Mouse (Mus musculus): ENCODE data around the gene Scamp2.
A peak's percentile ranks its signal among the peaks of the same experiment; 100 is the strongest.

The Scamp2 gene

DNA sequence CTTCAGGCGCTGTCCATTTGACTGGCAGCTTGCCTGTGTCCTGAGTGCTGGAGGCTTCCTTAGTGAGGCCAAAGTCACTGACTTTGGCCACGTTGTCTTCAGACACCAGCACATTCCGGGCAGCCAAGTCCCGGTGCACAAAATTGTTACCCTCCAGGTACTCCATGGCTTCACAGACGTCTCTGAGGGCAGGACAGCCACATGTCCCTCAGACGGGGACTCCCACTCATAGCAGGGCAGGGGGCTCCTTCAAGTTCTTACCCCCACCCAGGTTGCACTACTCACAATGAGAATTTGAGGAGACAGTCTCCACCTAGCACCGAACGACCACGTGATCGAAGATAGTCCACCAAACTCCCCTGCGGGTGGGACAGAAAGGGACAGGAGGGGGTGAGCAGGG lies 67.1 kb downstream of the Scamp2 start:
- DNase-seq (ENCODE audit: low spot score), result no peak

- DNase-seq (ENCODE audit: low spot score), result no peak
These were observed 68.0 kb downstream of the Scamp2 start for GRCm38 (mm10) chr9:57628717-57629116.

DNA sequence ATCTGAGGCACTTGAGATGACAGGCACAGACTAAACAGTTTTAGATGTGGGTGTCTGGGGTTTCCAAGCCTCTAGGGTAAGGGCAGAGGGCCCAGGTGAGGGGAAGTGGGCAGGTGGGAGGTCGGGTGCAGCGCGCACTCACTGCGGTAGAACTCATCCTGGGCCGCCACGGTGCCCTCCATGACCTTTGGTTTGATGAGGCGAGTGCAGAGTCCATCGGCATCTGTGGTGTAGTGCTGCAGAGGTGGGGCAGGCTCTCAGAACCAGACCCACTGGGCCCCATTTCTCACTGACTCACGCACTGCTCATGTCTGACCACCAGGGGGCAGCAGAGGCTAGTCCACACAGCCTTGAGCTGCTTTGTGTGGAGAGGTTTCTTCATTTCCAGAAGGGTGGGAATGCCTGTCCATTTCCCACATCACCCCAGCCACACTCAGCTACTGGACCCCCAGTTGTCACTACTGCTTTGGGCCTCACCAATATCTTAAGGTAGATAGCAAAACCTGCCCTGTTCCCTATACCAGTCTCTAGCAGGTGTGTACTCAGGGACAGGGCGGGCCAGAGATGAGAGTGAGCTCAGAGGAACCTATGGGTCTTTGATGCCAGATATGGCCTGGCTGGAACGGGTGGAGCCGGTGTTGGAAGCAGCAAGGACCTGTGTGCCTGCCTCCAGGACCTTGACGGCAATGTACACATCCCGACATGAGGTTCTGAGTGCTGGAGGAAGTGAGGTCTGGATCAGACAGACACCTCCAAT lies 68.6 kb downstream of the Scamp2 start:
- peak; percentile 77 for DNase-seq (ENCODE audit: low spot score)

DNA sequence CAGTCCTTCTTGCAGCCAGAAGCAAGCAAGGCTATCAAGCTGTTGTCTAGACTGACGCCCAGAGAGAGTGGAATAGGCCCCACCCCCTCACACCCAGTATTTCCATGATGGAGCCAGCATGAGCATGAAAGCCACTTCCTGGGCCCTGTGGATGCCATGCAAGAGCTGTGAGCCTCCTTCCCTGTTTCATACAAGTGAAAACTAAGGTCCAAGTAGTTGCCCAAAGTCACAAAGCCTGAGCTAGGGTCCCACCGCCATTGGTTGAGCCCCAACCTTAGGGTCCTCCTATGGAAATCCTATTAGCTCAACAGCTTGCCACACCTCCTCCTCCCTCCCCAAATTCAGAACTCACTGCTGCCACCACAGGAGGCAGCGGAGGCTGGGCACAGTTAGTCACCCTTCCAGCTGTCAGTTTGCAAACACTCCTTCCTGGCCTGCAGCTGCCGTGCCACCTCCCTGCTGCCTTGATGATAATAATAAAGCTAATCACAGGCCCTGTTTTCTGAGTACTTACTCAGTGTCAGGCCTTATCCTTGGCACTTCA lies 72.8 kb downstream of the Scamp2 start:
- no peak for DNase-seq (ENCODE audit: low spot score)

DNA sequence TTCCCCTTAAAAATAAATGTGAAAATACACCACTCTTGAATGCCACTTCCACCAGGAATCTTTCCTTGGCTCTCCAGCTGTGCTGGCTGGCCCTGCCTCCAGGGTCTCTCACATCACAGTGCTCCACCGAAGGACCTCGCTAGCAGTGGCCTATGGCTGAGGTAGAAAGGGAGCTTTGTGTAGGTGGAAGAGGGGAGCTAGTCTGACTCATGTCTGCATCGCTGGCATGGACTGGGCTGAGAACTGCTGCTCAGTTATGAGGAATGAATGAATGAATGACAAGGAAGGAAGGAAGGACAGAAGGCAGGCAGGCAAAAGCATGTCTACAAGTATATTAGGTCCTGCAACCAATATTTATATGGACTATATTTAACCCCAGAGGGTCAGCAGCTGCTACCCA lies 76.5 kb downstream of the Scamp2 start:
- DNase-seq (ENCODE audit: low spot score), result no peak

- no peak for DNase-seq (ENCODE audit: low spot score)
These were observed 77.1 kb downstream of the Scamp2 start for GRCm38 (mm10) chr9:57637741-57638322.
